Mouse (Mus musculus) lung, postnatal 10 days (tissue): ENCODE measurements around the gene Hist1h2bk.
"Not testable (repeated sequence)": the region's sequence is repeated elsewhere in the genome, so short reads cannot be mapped to it uniquely, and the experiment has no call there.

Experiments
- DNase-seq: peaks from one replicate; pipeline ENCODE4 v3.0.0; 2021

Gene Hist1h2bk

GRCm38 (mm10) chr13:22041651-22042567 is 6.2 kb downstream of the Hist1h2bk start:
- DNase-seq: no peak

- peak; percentile 94 for DNase-seq
Measured at GRCm38 (mm10) chr13:22042568-22043502, 7.2 kb downstream of the Hist1h2bk start, which contains the start of the genes Hist1h2ag and Hist1h2bj. Gene Hist1h2ag, minus strand, starts transcription at chr13:22042944. Gene Hist1h2bj, plus strand, starts transcription at chr13:22043214.

- DNase-seq: peak; percentile 46
Measured at GRCm38 (mm10) chr13:22043503-22044431, 8.1 kb downstream of the Hist1h2bk start.

- no peak for DNase-seq
Measured at GRCm38 (mm10) chr13:22044432-22045155, 8.9 kb downstream of the Hist1h2bk start.

DNA sequence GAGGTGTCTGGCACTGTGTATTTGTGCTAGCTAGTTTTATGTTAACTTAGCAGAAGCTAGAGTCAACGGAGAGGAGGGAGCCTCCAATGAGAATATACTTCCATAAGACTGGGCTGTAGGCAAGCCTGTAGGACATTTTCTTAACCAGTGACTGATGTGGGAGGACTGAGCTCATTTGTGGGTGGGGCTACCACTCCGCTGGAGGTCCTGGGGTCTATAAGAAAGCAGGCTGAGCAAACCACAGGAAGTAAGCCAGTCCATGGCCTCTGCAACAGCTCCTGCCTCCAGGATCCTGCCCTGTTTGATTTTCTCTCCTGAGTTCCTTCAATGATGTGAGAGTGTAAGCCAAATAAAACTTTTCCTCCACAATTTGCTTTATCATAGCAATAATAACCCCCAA is 9.6 kb downstream of the Hist1h2bk start:
- DNase-seq: no peak

- DNase-seq: no peak
Measured at GRCm38 (mm10) chr13:22049041-22049440, 13.4 kb downstream of the Hist1h2bk start.

DNA sequence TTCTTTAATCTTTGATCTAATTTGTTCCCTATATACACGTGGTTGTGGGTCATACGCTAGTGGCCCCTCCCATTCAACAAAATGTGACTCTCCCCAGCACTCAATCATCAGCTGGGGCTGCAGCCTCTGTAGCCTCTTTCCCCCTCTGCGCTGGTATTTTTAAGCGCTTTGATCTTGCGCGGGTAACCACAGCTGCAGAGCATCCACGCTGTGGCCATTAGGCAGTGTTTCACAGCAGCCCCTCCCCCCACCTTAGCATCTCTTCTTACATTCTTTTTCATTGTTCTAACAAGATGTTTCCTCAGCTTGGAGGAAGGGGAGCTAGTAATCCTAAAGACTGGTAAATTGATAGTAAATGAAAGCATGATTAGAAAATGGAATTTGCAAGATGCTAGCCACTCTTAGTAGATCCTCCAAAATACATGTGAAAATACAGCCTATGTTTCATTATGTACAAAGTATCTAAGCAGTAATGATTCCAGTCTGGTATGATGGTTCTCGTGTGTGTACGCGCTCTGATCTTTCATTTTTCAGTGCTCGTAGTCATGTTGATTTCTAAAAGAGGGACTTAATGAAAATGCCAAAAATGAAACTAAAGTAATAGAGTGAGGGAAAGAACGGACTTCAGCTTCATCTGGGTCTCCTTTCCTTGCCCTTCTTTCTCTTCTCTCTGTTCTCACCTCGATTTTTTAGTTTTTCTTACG is 14.2 kb downstream of the Hist1h2bk start:
- peak; percentile 41 for DNase-seq

GRCm38 (mm10) chr13:22050591-22051522 is 15.2 kb downstream of the Hist1h2bk start:
- peak; percentile 95 for DNase-seq

- no peak for DNase-seq
Measured at GRCm38 (mm10) chr13:22051523-22051859, 15.8 kb downstream of the Hist1h2bk start.

GRCm38 (mm10) chr13:22053754-22054153 is 18.1 kb downstream of the Hist1h2bk start:
- DNase-seq: no peak

GRCm38 (mm10) chr13:22061422-22061821 is 25.8 kb downstream of the Hist1h2bk start:
- no peak for DNase-seq

DNA sequence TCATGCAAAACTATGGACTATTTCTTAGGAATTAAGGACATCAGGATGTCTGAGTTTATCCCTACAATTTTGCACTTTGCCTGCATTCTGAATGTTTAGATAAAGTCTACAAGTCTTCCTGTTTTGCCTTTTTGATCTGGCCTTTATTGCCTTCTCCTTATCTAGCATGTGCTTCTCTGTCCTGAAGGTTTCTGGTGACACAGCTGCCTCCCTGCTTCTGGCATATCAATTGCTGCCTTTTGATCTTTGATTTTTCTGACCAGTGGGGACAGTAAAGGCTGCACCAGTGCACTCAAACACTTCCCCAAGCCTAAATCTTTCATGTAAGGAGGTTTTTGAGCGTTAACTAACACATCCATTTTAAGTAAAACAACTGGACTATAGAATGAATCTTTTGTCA is 27.8 kb downstream of the Hist1h2bk start:
- DNase-seq: no peak

- DNase-seq: not testable (repeated sequence)
Measured at GRCm38 (mm10) chr13:22084140-22084539, 48.5 kb downstream of the Hist1h2bk start, which contains the start of gene Vmn1r188. Gene Vmn1r188, plus strand, starts transcription at chr13:22084440.
